ENCODE assay signal across 26 mouse cellular contexts in the genomic region with DNA sequence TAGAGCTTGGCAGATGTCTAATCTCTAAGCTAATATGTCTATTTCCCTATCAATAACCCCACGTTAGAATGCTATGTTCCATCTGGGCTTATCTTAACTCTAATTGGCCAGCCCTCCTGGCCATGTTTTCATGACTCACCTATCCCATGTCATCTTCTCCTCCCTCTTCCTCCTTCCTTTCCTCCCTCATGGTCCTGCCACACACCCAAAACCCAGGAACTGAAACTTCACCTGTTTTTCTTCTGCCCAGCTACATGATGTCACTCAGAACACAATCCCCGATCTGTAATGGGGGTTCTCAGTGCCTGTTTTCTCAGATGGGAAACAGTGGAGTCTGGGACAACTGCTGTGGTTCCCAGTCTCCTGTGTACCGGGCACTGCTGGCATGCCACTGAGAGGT. TPM values are rescaled to one million over a fixed set of nuclear protein-coding genes. Genes with fewer than 3 reads are reported as not detected.
DNase-seq lines count a peak whose midpoint lies in the region.
"Had no signal": no experiment of that assay in that cellular context is flagged by ENCODE, and none has a peak within 500 bp of the region (broad histone marks: within the 10 kb centered on the region; RNA-seq: fewer than 3 reads in every experiment).

Gene Cks1brt (plus strand): TSS at position 301 of the 400 bp plus-strand sequence.

- no peak within 1 kb of the TSS for H3K4me3 ChIP-seq in heart, embryonic 10.5 days
- H3K4me3 ChIP-seq: embryonic facial prominence, embryonic 10.5 days; embryonic facial prominence, embryonic 12.5 days; forebrain, embryonic 13.5 days; forebrain, embryonic 15.5 days had no signal

- no peak within 1 kb of the TSS for H3K27ac ChIP-seq in heart, embryonic 10.5 days
- H3K27ac ChIP-seq: embryonic facial prominence, embryonic 10.5 days; embryonic facial prominence, embryonic 12.5 days; forebrain, embryonic 13.5 days; forebrain, embryonic 15.5 days had no signal

- no peaks in the 10 kb centered on the region for H3K27me3 ChIP-seq in heart, embryonic 10.5 days (ENCODE audit: insufficient read depth, poor library complexity, severe bottlenecking)
- H3K27me3 ChIP-seq: embryonic facial prominence, embryonic 12.5 days; forebrain, embryonic 13.5 days; forebrain, embryonic 15.5 days had no signal

- intact Hi-C loops in heart, postnatal 14 days (cut with DNase I), result no loop called here

- WGBS in heart, embryonic 10.5 days, result 74% methylated on average over 3 of the region's 3 CpGs

- no peaks in the 10 kb centered on the region for H3K4me1 ChIP-seq in heart, embryonic 10.5 days
- H3K4me1 ChIP-seq: embryonic facial prominence, embryonic 10.5 days; embryonic facial prominence, embryonic 12.5 days; forebrain, embryonic 13.5 days; forebrain, embryonic 15.5 days had no signal

- no peaks in the 10 kb centered on the region for H3K36me3 ChIP-seq in heart, embryonic 10.5 days
- H3K36me3 ChIP-seq: embryonic facial prominence, embryonic 10.5 days; embryonic facial prominence, embryonic 12.5 days; forebrain, embryonic 15.5 days; G1E had no signal

- peaks cover 29% of the 10 kb centered on the region for H3K9me3 ChIP-seq in heart, embryonic 10.5 days

- peak; percentile 33 for DNase-seq in heart, embryonic 10.5 days (ENCODE audit: low spot score)
- no peak for DNase-seq in heart, postnatal 14 days
- peak; percentile 5 for DNase-seq in MN1 (ENCODE audit: low spot score)
- DNase-seq in adipocyte (ENCODE audit: low spot score), result peak; percentile 2
- no peak for DNase-seq in right cerebral cortex, adult 2 months (ENCODE audit: low spot score in 2 of 2)
- no peak for DNase-seq in thymus, adult 18-20 months
- DNase-seq: adrenal gland, adult 2 months; adrenal gland, postnatal 10 days; adrenal gland, postnatal 25 days; cerebellum, adult 11 months; cerebellum, adult 18-20 months; cerebellum, adult 8-10 months; cerebellum, adult 9-11 months; cerebellum, postnatal 25 days; forebrain, postnatal 0 days had no signal

RNA-seq across cellular contexts. Expression of gene Cks1brt, which starts in this region (rescaled TPM):
- not detected in 2 replicates for polyA plus RNA-seq in heart, embryonic 10.5 days (2016; fragmentation: Nextera tagmentation; extraction: Ambion mirVana)
- total RNA-seq in heart, postnatal 14 days (2021), result not detected
- total RNA-seq: adrenal gland, adult 2 months; adrenal gland, postnatal 10 days; adrenal gland, postnatal 25 days; adrenal gland, postnatal 4 days; forebrain, postnatal 0 days had no signal
- polyA plus RNA-seq: adrenal gland, adult 2 months; brain, embryonic 14.5 days; C2C12; cortical plate, adult 2 months; embryonic facial prominence, embryonic 10.5 days; embryonic facial prominence, embryonic 12.5 days; embryonic facial prominence, embryonic 14.5 days; forebrain, embryonic 11.5 days; forebrain, embryonic 13.5 days; forebrain, embryonic 15.5 days; forebrain, postnatal 0 days; G1E had no signal

Comparison
In these comparisons a context has a peak if more than half of its experiments do, and no peak if none do; other contexts are left out.
1. Peak in DNase-seq in heart, embryonic 10.5 days; RNA of the gene not detected or under 1 TPM.
2. DNase-seq: peak in MN1 (single experiment) and adipocyte (single experiment); none in heart, postnatal 14 days (0 of 2), right cerebral cortex, adult 2 months (0 of 2) and thymus, adult 18-20 months (0 of 2).